13 mouse cellular contexts compared by ENCODE assay signal in the genomic region with DNA sequence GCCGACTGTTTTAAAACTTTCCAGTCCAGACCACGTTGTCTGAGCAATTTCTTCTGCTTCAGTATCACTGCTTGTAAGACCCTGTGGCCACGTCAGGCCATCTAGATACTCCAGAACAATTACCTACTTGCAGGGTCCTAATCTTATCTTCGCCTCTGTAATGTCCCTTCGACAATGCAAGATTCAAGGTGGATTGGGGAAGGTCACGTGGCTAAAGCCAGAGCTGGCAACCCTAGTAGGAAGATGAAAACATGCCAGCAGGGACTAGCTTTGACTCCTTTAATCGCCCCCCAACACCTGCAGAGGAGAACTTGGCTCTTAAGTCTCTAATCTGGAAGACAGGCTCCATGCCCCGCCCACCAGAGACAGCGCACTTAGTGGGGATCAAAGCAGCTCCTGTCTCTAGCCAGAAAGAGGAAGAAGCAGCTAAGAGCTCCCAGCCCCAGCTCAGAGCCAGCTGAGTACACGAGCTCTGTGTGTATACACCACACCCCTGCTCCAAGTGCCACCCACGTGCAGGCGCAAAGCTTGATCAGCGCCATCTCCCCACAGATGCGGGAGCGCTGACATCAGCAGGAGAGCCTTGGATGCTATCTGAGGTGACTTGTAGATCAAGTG. TPM values are rescaled to one million over a fixed set of nuclear protein-coding genes. Genes with fewer than 3 reads are reported as not detected.
DNase-seq lines count a peak whose midpoint lies in the region; ATAC-seq and TF ChIP-seq lines count a peak whose summit lies in the region.
"Had no signal": no experiment of that assay in that cellular context is flagged by ENCODE, and none has a peak within 500 bp of the region (broad histone marks: within the 10 kb centered on the region; RNA-seq: fewer than 3 reads in every experiment).

No protein-coding gene starts in this region.

- H3K9ac ChIP-seq in hindbrain, postnatal 0 days (replicated peaks; ENCODE audit: low read length) = no peak overlapping the region
- H3K9ac ChIP-seq: lung, embryonic 15.5 days had no signal

- no peaks in the 10 kb centered on the region for H3K4me1 ChIP-seq in hindbrain, postnatal 0 days (ENCODE audit: insufficient read depth, low read length)
- no peaks in the 10 kb centered on the region for H3K4me1 ChIP-seq in cerebellum, adult 2 months (ENCODE audit: control insufficient read depth, insufficient read depth, low read length)
- H3K4me1 ChIP-seq: lung, embryonic 15.5 days had no signal

- H3K27ac ChIP-seq in hindbrain, postnatal 0 days = no peak overlapping the region
- H3K27ac ChIP-seq in cerebellum, adult 2 months (ENCODE audit: insufficient read depth, low read length) = no peak overlapping the region
- H3K27ac ChIP-seq: gastrocnemius, adult 2 months; lung, embryonic 15.5 days had no signal

- no peak for TF ChIP-seq POLR2A in cerebellum, adult 2 months (IDR thresholded peaks at IDR 0.05; ENCODE audit: borderline replicate concordance, insufficient read depth, low read length)

- peak; percentile 16 to 30 for DNase-seq in spleen, adult 18-20 months
- DNase-seq in spleen, adult 12 weeks (ENCODE audit: low spot score) = no peak
- peak; percentile 58 to 78 for DNase-seq in right cerebral cortex, adult 2 months (ENCODE audit: low spot score in 2 of 2)
- DNase-seq in thymus, postnatal 4 days = peak; percentile 53
- DNase-seq in hindbrain, postnatal 0 days (ENCODE audit: low spot score) = no peak
- no peak for DNase-seq in cerebellum, adult 2 months
- DNase-seq: adrenal gland, postnatal 25 days; gastrocnemius, adult 2 months; heart, postnatal 4 days had no signal

- H3K4me2 ChIP-seq in hindbrain, postnatal 0 days (ENCODE audit: low read depth, low read length) = no peak overlapping the region
- H3K4me2 ChIP-seq: lung, embryonic 15.5 days had no signal

- no peaks in the 10 kb centered on the region; the same call in 1 of the 2 replicates for H3K27me3 ChIP-seq in hindbrain, postnatal 0 days (ENCODE audit: insufficient read depth, low read length)
- H3K27me3 ChIP-seq in cerebellum, adult 2 months (ENCODE audit: control insufficient read depth, insufficient read depth, low read length) = no peaks in the 10 kb centered on the region
- H3K27me3 ChIP-seq: lung, embryonic 15.5 days had no signal

- 58% methylated on average over 15 of the region's 15 CpGs for WGBS in hindbrain, postnatal 0 days
- 54% methylated on average over 15 of the region's 15 CpGs for WGBS in cerebellum, adult 2 months

- no peaks in the 10 kb centered on the region for H3K9me3 ChIP-seq in hindbrain, postnatal 0 days (ENCODE audit: low read length)
- H3K9me3 ChIP-seq: lung, embryonic 15.5 days had no signal

- no peaks in the 10 kb centered on the region for H3K36me3 ChIP-seq in hindbrain, postnatal 0 days (ENCODE audit: insufficient read depth, low read length)
- H3K36me3 ChIP-seq: G1E; lung, embryonic 15.5 days had no signal

- H3K4me3 ChIP-seq in hindbrain, postnatal 0 days (ENCODE audit: low read length) = no peak overlapping the region
- no peak overlapping the region for H3K4me3 ChIP-seq in cerebellum, adult 2 months (replicated peaks; ENCODE audit: insufficient read depth, low read depth, low read length)
- H3K4me3 ChIP-seq: gastrocnemius, adult 2 months; lung, embryonic 15.5 days had no signal

- TF ChIP-seq CTCF in hindbrain, postnatal 0 days (IDR thresholded peaks at IDR 0.05; ENCODE audit: low read depth) = no peak
- TF ChIP-seq CTCF in cerebellum, adult 2 months (IDR thresholded peaks at IDR 0.05; ENCODE audit: borderline replicate concordance, insufficient read depth, low read depth, low read length) = no peak

- peak; percentile 59 to 70; a peak in 2 of 4 replicates for ATAC-seq in hematopoietic stem cell, adult 5-6 weeks (replicated peaks in 1 of 2; ENCODE audit: insufficient read depth in 1 of 2, low FRiP score in 2 of 2, low TSS enrichment in 1 of 2, low read depth in 1 of 2, poor library complexity in 2 of 2, severe bottlenecking in 2 of 2)
- ATAC-seq in erythroblast, adult 5-6 weeks (replicated peaks; ENCODE audit: low FRiP score, poor library complexity, severe bottlenecking) = no peak
- ATAC-seq in hindbrain, postnatal 0 days = no peak

RNA-seq across cellular contexts. Expression of a gene that starts 52.3 kb away (rescaled TPM):
- total RNA-seq in hematopoietic stem cell, adult 5-6 weeks (2017) = 3.7 and 7.1 TPM in 2 replicates
- 0.58 TPM in 1 of 2 replicates, not detected in the other for total RNA-seq in erythroblast, adult 5-6 weeks (2015; ENCODE audit: low replicate concordance)
- total RNA-seq in erythroblast, adult 5-6 weeks (2017; ENCODE audit: low replicate concordance) = 0.42 and 0.77 TPM in 2 replicates
- total RNA-seq in hindbrain, postnatal 0 days (2014; rRNA removed) = 77.9 and 80.7 TPM in 2 replicates
- polyA plus RNA-seq in hindbrain, postnatal 0 days (2015; fragmentation: Nextera tagmentation; extraction: Ambion mirVana) = 39.1 and 39.9 TPM in 2 replicates
- polyA plus RNA-seq in cerebellum, adult 2 months (2012; rRNA removed) = 21.6 and 22.6 TPM in 2 replicates
- polyA plus RNA-seq: G1E had no signal

RNA-seq across cellular contexts. Expression of a gene that starts 59.5 kb away (rescaled TPM):
- total RNA-seq in hematopoietic stem cell, adult 5-6 weeks (2017) = 7.7 and 10.4 TPM in 2 replicates
- 0.84 TPM in 1 of 2 replicates, not detected in the other for total RNA-seq in erythroblast, adult 5-6 weeks (2015; ENCODE audit: low replicate concordance)
- total RNA-seq in erythroblast, adult 5-6 weeks (2017; ENCODE audit: low replicate concordance) = 0.09 TPM in 1 of 2 replicates, not detected in the other
- total RNA-seq in hindbrain, postnatal 0 days (2014; rRNA removed) = 25.5 and 34.2 TPM in 2 replicates
- 33.2 and 36.6 TPM in 2 replicates for polyA plus RNA-seq in hindbrain, postnatal 0 days (2015; fragmentation: Nextera tagmentation; extraction: Ambion mirVana)
- 13.5 and 14.9 TPM in 2 replicates for polyA plus RNA-seq in cerebellum, adult 2 months (2012; rRNA removed)
- total RNA-seq: G1E had no signal
- polyA plus RNA-seq: G1E had no signal

Comparison
In these comparisons a context has a peak if more than half of its experiments do, and no peak if none do; other contexts are left out.
1. DNase-seq: peak in spleen, adult 18-20 months (2 of 2), right cerebral cortex, adult 2 months (2 of 2) and thymus, postnatal 4 days (single experiment); none in spleen, adult 12 weeks (single experiment), hindbrain, postnatal 0 days (single experiment) and cerebellum, adult 2 months (0 of 2).
2. ATAC-seq: peak in hematopoietic stem cell, adult 5-6 weeks (2 of 2); none in erythroblast, adult 5-6 weeks (single experiment) and hindbrain, postnatal 0 days (single experiment).